Mouse (Mus musculus) spleen, adult 2 months (tissue): ENCODE measurements around the gene Scamp5.

Experiments used
- CTCF ChIP-seq: fragments of 200-500 bp; IDR thresholded peaks from 2 replicates; pipeline ENCODE4 v1.5.1; 2011; ENCODE audit warnings: mild to moderate bottlenecking, inconsistent platforms; ENCODE audit not compliant: insufficient read depth, insufficient read length, insufficient replicate concordance; ENCODE audit errors: extremely low read depth
- POLR2A ChIP-seq: fragments of 200-500 bp; IDR thresholded peaks from 2 replicates; pipeline ENCODE4 v1.6.1; 2011; ENCODE audit warnings: low read depth, low read length, inconsistent platforms

- TF ChIP-seq CTCF: no peak
- no peak for TF ChIP-seq POLR2A
Observed at GRCm38 (mm10) chr9:57452624-57453462, 15.0 kb downstream of the Scamp5 start.
